Mouse (Mus musculus): ENCODE data around the gene Zfp58. TPM values are rescaled to one million over a fixed set of nuclear protein-coding genes. Genes with fewer than 3 reads are reported as not detected.
A peak's percentile ranks its signal among the peaks of the same experiment; 100 is the strongest.
"Not testable (repeated sequence)": the region's sequence is repeated elsewhere in the genome, so short reads cannot be mapped to it uniquely, and the experiment has no call there.

The Zfp58 gene
- polyA plus RNA-seq, 1 experiment, result not detected

DNA sequence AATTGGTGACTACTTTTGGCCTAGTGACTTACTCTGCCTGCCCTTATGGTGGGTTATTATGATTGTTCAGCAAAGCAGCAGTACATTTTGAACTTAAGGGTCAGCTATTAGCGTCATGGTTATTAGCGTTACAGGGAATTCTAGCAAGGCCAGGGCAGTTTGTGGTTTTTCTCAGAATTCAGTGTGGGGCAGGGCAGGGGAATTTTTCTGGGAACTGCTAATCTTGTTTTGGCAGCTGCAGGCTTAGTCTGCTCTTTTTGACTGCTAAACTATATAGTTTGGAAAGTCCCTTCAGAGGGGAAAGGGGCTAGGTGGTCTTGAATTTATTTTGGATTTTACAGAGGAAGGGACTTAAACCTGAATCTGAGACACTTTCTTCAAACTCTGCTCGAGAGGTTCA is 31.1 kb downstream of the Zfp58 start:
- TF ChIP-seq GATA1 (IDR thresholded peaks at IDR 0.05; ENCODE audit: borderline replicate concordance, low read length), result no peak
- TF ChIP-seq FLI1 (IDR thresholded peaks at IDR 0.05; ENCODE audit: low read length), result no peak

DNA sequence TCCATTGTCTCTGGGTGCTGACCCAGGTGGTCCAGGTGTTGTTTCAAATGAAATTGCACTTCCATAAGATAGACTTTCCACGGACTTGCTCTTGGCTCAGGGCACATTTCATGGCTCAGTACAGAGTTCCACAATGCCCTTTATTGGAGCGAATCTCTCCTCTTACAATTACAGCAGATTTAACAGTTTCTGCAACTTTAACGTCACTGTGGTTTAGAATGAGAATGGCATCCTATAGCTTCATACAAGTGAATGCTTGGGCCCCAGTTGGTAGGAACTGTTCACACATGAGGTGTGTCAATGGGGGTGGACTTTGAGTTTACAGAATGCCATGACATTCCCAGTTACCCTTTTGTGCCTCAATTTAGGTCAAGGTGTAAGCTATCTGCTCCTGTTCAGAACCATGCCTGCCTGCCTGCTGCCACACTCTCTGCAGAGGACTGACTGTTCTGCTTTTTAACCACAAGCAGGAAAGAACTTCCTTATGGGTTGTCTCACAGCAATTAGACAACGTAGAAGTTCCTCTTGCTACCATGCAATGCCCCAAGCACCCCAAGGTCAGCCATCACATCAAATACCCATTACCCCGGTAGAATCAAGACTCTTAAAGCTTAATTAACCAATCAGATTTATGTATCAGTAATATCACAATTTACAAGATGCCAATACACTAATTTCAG is 36.7 kb downstream of the Zfp58 start:
- H3K27me3 ChIP-seq (replicated peaks); H3K36me3 ChIP-seq (replicated peaks; ENCODE audit: low read length); H3K9me3 ChIP-seq; H3K4me3 ChIP-seq (replicated peaks); H3K4me1 ChIP-seq: not testable (repeated sequence)

More for the DNA sequence above, 31.1 kb downstream of the Zfp58 start:
- Histone ChIP-seq H3K27me3 (replicated peaks) (no peaks in the 10 kb centered on the region), H3K4me1 (peaks cover 8% of the 10 kb centered on the region; the same call in 1 of the 2 replicates), H3K36me3 (replicated peaks; ENCODE audit: low read length) (peaks cover 38% of the 10 kb centered on the region), H3K9me3 (peaks cover 8% of the 10 kb centered on the region; the same call in 1 of the 2 replicates), H3K4me3 (replicated peaks) (no peak overlapping the region)

- Histone ChIP-seq H3K9me3 (no peaks in the 10 kb centered on the region), H3K27me3 (replicated peaks) (no peaks in the 10 kb centered on the region), H3K4me1 (peaks cover 16% of the 10 kb centered on the region), H3K4me3 (replicated peaks) (peak overlapping the region; percentile 90), H3K36me3 (replicated peaks; ENCODE audit: low read length) (peaks cover 25% of the 10 kb centered on the region)
- no peak for TF ChIP-seq FLI1 (IDR thresholded peaks at IDR 0.05; ENCODE audit: low read length)
- no peak for TF ChIP-seq GATA1 (IDR thresholded peaks at IDR 0.05; ENCODE audit: borderline replicate concordance, low read length)
These were observed 48.4 kb downstream of the Zfp58 start for GRCm38 (mm10) chr13:67452021-67452309.

- no peaks in the 10 kb centered on the region for H3K9me3 ChIP-seq
- peaks cover 16% of the 10 kb centered on the region for H3K4me1 ChIP-seq
- H3K36me3 ChIP-seq (replicated peaks; ENCODE audit: low read length), result peaks cover 30% of the 10 kb centered on the region
- H3K27me3 ChIP-seq (replicated peaks), result no peaks in the 10 kb centered on the region
- TF ChIP-seq GATA1 (IDR thresholded peaks at IDR 0.05; ENCODE audit: borderline replicate concordance, low read length) (no peak), FLI1 (IDR thresholded peaks at IDR 0.05; ENCODE audit: low read length) (no peak)
- H3K4me3 ChIP-seq (replicated peaks), result peak within 1 kb of the TSS; percentile 92
These were observed 49.0 kb downstream of the Zfp58 start, which contains the start of gene Zfp874a for GRCm38 (mm10) chr13:67451172-67452020. Gene Zfp874a, minus strand, starts transcription at chr13:67451624.

Other genes with a start within 250 kb of the Zfp58 start
- 0.06 TPM in 1 of 2 replicates, not detected in the other for gene Zfp458, start 222.1 kb downstream of the Zfp58 start, polyA plus RNA-seq (2012; ENCODE audit: insufficient read depth, low replicate concordance)
- gene Zfp457, start 194.1 kb downstream of the Zfp58 start, polyA plus RNA-seq (2012; ENCODE audit: insufficient read depth, low replicate concordance), result not detected in 2 replicates
- 0.20 TPM in 1 of 2 replicates, not detected in the other for gene Zfp595, start 168.0 kb downstream of the Zfp58 start, polyA plus RNA-seq (2012; ENCODE audit: insufficient read depth, low replicate concordance)
- gene Gm28044, start 140.0 kb downstream of the Zfp58 start, polyA plus RNA-seq (2012; ENCODE audit: insufficient read depth, low replicate concordance), result not detected in 2 replicates
- gene Zfp953, start 139.9 kb downstream of the Zfp58 start, polyA plus RNA-seq (2012; ENCODE audit: insufficient read depth, low replicate concordance), result 0.11 TPM in 1 of 2 replicates, not detected in the other
- gene Gm28041, start 124.8 kb downstream of the Zfp58 start, polyA plus RNA-seq (2012; ENCODE audit: insufficient read depth, low replicate concordance), result not detected in 2 replicates
- gene Zfp456, start 124.7 kb downstream of the Zfp58 start, polyA plus RNA-seq (2012; ENCODE audit: insufficient read depth, low replicate concordance), result not detected in 2 replicates
- 0.08 TPM in 1 of 2 replicates, not detected in the other for gene Zfp429, start 100.7 kb downstream of the Zfp58 start, polyA plus RNA-seq (2012; ENCODE audit: insufficient read depth, low replicate concordance)
- 0.07 TPM in 1 of 2 replicates, not detected in the other for gene Zfp459, start 79.1 kb downstream of the Zfp58 start, polyA plus RNA-seq (2012; ENCODE audit: insufficient read depth, low replicate concordance)
- 0.13 TPM in 1 of 2 replicates, not detected in the other for gene Zfp874a, start 48.9 kb downstream of the Zfp58 start, polyA plus RNA-seq (2012; ENCODE audit: insufficient read depth, low replicate concordance)
- gene Zfp874b, start 16.3 kb downstream of the Zfp58 start, polyA plus RNA-seq (2012; ENCODE audit: insufficient read depth, low replicate concordance), result not detected in 2 replicates
- gene Gm26965, start 25.6 kb upstream of the Zfp58 start, polyA plus RNA-seq (2012; ENCODE audit: insufficient read depth, low replicate concordance), result not detected in 2 replicates
- gene Zfp87, start 25.6 kb upstream of the Zfp58 start, polyA plus RNA-seq (2012; ENCODE audit: insufficient read depth, low replicate concordance), result 0.17 TPM in 1 of 2 replicates, not detected in the other
- gene Zfp748, start 53.3 kb upstream of the Zfp58 start, polyA plus RNA-seq (2012; ENCODE audit: insufficient read depth, low replicate concordance), result 0.09 TPM in 1 of 2 replicates, not detected in the other
- gene Zfp729b, start 109.2 kb upstream of the Zfp58 start, polyA plus RNA-seq (2012; ENCODE audit: insufficient read depth, low replicate concordance), result 0.18 TPM in 1 of 2 replicates, not detected in the other
- gene Gm49345, start 137.2 kb upstream of the Zfp58 start, polyA plus RNA-seq (2012; ENCODE audit: insufficient read depth, low replicate concordance), result not detected in 2 replicates
- 0.26 TPM in 1 of 2 replicates, not detected in the other for gene Zfp729a, start 137.2 kb upstream of the Zfp58 start, polyA plus RNA-seq (2012; ENCODE audit: insufficient read depth, low replicate concordance)
- gene Zfp738, start 186.5 kb upstream of the Zfp58 start, polyA plus RNA-seq (2012; ENCODE audit: insufficient read depth, low replicate concordance), result 0.26 and 3.6 TPM in 2 replicates
- not detected in 2 replicates for gene Zfp65, start 228.6 kb upstream of the Zfp58 start, polyA plus RNA-seq (2012; ENCODE audit: insufficient read depth, low replicate concordance)

Measured in megakaryocyte, embryonic 14.5 days (primary cell).